Mouse (Mus musculus) neutrophil, adult 65 days (primary cell): ENCODE data around the gene Polh. TPM values are rescaled to one million over a fixed set of nuclear protein-coding genes. Genes with fewer than 3 reads are reported as not detected.

Source experiments
- total RNA-seq: library from RNA; stranded (reverse); gene quantifications from 2 replicates; pipeline ENCODE4 v1.2.4, GENCODE M21; 2023

Polh gene
- total RNA-seq, result 10.5 and 11.8 TPM in 2 replicates

GRCm38 (mm10) chr17:46202421-46203071 lies at the start of gene Polh, which contains the start of gene Xpo5:
Gene Polh (minus strand): TSS chr17:46202645.
Gene Xpo5 (plus strand): TSS chr17:46202782.

GRCm38 (mm10) chr17:46247512-46248188 lies 45.2 kb upstream of the Polh start, which contains the start of the genes Polr1c and Yipf3:
Gene Polr1c (minus strand): TSS chr17:46248054.
Gene Yipf3 (plus strand): TSS chr17:46248080.

GRCm38 (mm10) chr17:46160686-46161085 lies 41.8 kb downstream of the Polh start, which contains the start of gene Gtpbp2:
Gene Gtpbp2 (plus strand): TSS chr17:46161032.

GRCm38 (mm10) chr17:46152847-46153782 lies 49.3 kb downstream of the Polh start, which contains the start of gene Mad2l1bp:
Gene Mad2l1bp (minus strand): TSS chr17:46153553.

GRCm38 (mm10) chr17:46143578-46144423 lies 58.6 kb downstream of the Polh start, which contains the start of gene Rsph9:
Gene Rsph9 (minus strand): TSS chr17:46144216.

Other genes with a start within 250 kb of the Polh start
- 46.3 and 53.6 TPM in 2 replicates for gene Vegfa, start 170.3 kb downstream of the Polh start, total RNA-seq
- 24.0 and 33.8 TPM in 2 replicates for gene Mrps18a, start 91.7 kb downstream of the Polh start, total RNA-seq
- gene Rsph9, start 58.4 kb downstream of the Polh start, total RNA-seq, result 1.5 TPM in 2 replicates
- gene Mad2l1bp, start 49.1 kb downstream of the Polh start, total RNA-seq, result 22.6 and 23.5 TPM in 2 replicates
- gene Gtpbp2, start 41.6 kb downstream of the Polh start, total RNA-seq, result 97.3 and 128 TPM in 2 replicates
- 14.9 and 21.6 TPM in 2 replicates for gene Xpo5, start 137 bp upstream of the Polh start, total RNA-seq
- gene Polr1c, start 45.4 kb upstream of the Polh start, total RNA-seq, result 20.9 and 22.5 TPM in 2 replicates
- 101 and 104 TPM in 2 replicates for gene Yipf3, start 45.4 kb upstream of the Polh start, total RNA-seq
- 1.2 and 1.4 TPM in 2 replicates for gene Lrrc73, start 50.9 kb upstream of the Polh start, total RNA-seq
- 31.0 and 49.7 TPM in 2 replicates for gene Tjap1, start 80.4 kb upstream of the Polh start, total RNA-seq
- gene Dlk2, start 94.8 kb upstream of the Polh start, total RNA-seq, result not detected in 2 replicates
- 6.1 and 6.7 TPM in 2 replicates for gene Abcc10, start 125.7 kb upstream of the Polh start, total RNA-seq
- 1.8 and 7.0 TPM in 2 replicates for gene Zfp318, start 181.1 kb upstream of the Polh start, total RNA-seq
- gene Crip3, start 226.3 kb upstream of the Polh start, total RNA-seq, result not detected in 2 replicates
- not detected in 2 replicates for gene Slc22a7, start 235.8 kb upstream of the Polh start, total RNA-seq